Mouse (Mus musculus) adipocyte (in vitro differentiated cells): Measurements from ENCODE around the gene Ttyh3.

Experiments used
- DNase-seq: peaks from one replicate; pipeline ENCODE4 v3.0.0-alpha.2; 2016; ENCODE audit warnings: low spot score

The Ttyh3 gene

GRCm38 (mm10) chr5:140648519-140649100, at the start of gene Ttyh3:
Ttyh3 (minus strand) TSS chr5:140649031.
- no peak for DNase-seq

- DNase-seq: no peak
Observed at GRCm38 (mm10) chr5:140695987-140696386, 47.2 kb upstream of the Ttyh3 start.

- DNase-seq: no peak
Observed at GRCm38 (mm10) chr5:140688434-140688833, 39.6 kb upstream of the Ttyh3 start.

GRCm38 (mm10) chr5:140684343-140685148, 35.7 kb upstream of the Ttyh3 start:
- peak; percentile 50 for DNase-seq

GRCm38 (mm10) chr5:140682113-140682512, 33.3 kb upstream of the Ttyh3 start:
- DNase-seq: no peak

DNA sequence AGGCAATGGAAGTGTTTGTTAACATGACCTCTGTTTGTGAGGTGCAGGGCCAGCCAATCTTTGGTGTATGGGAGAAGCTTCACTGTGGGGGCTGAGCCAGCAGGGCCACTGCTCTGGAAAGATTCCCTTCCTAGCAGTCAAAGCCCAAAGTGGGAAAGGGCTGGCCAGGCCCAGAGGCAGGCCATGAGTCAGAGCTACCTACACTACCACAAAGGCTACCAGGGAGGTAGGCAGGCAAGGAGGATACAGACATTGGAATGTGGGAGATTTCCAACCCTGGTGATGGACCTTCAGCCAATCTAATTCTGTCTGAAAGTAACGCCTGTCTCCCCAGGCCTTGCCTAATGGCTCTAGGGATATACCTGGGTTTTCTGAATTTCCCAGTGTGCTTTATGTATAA, 32.1 kb upstream of the Ttyh3 start:
- no peak for DNase-seq

- DNase-seq: no peak
Observed at GRCm38 (mm10) chr5:140680051-140680450, 31.2 kb upstream of the Ttyh3 start.

DNA sequence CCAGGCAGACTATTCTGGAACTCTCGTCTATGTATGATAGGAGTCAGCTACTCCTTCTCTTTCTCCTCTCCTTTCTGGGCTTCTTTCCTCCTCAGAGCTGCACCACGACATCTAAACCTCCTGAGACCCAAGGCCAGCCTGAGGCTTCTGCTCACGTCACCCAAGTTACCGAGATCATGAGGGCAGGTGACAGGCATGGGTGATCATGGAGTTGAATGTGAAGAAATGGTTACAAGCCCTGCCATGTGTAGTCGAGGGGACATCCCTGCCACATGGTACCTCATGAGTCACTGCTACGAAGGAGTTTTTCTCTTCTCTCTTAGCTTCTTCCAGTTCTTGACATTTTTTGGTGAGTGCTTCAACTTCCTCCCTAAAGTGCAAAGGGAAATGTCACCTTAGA, 28.3 kb upstream of the Ttyh3 start:
- no peak for DNase-seq

DNA sequence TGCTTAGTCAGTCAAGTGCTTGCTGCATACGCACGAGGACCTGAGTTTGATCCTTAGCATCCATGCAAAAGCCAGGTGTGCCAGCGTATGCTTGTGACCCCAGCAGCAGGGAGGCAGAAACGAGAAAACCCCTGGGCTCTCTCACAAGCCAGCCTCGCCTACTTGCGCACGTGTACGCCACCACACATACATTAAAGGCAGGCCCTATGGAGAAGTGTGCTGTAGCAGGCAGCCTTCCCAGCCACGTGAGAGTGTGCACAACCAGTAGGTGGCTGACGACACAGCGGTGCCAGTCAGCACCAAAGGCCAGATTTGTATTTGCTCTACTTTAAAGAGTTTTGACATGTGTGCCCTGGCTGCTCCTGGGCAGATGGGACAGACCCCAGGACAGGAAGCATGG, 26.8 kb upstream of the Ttyh3 start:
- no peak for DNase-seq

DNA sequence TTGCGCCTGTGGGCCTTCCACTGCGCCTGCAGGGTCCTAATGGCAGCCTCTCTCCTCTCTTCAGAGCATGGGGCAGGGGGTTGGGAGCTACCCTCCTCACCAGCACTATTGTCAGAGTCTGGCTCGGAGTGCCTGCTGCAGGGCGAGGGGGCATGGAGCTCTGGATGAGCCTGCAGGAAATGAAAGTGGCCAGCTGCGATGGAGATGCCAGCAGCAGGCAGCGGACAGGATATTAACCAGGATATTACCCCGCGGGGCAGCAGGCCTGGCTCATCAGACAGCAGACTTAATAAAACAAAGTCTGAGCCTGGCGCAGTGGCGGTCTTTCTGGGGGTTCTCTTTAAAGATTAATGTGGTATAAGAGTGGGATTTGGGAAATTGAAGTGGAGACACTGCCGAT, 26.2 kb upstream of the Ttyh3 start:
- DNase-seq: no peak

- DNase-seq: no peak
Observed at GRCm38 (mm10) chr5:140674036-140674435, 25.2 kb upstream of the Ttyh3 start.

- peak; percentile 55 for DNase-seq
Observed at GRCm38 (mm10) chr5:140672603-140673002, 23.8 kb upstream of the Ttyh3 start.

- no peak for DNase-seq
Observed at GRCm38 (mm10) chr5:140672115-140672514, 23.3 kb upstream of the Ttyh3 start.

DNA sequence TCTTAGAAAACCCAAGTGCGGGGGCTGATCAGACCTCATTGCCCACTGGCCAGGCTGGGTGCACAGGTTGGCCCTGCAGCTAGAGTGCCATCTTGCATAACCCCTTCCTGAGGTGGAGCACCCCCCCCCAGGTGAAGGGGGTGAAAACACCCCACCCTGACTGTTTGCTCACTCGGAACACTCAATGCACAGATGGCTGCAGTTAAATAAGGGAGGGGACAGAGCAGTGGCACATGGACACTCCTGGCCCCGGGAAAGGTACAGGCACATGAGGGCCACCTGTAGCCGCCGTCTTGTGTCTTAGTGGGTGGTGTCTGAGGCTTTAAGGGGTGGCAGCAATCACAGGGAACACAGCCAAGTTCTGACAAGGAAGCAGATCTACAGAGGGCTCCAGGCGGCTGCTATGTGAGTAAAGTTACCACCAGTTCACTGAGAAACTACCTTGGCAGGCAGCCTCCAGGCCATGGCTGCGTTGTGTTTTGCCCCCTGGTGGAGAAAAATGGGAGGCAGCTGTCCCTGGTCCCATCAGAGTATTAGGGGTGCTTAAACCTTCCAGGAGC, 14.9 kb upstream of the Ttyh3 start:
- peak; percentile 86 for DNase-seq

- no peak for DNase-seq
Observed at GRCm38 (mm10) chr5:140662741-140663592, 14.1 kb upstream of the Ttyh3 start.

- DNase-seq: no peak
Observed at GRCm38 (mm10) chr5:140661875-140662643, 13.2 kb upstream of the Ttyh3 start.

- no peak for DNase-seq
Observed at GRCm38 (mm10) chr5:140661427-140661826, 12.6 kb upstream of the Ttyh3 start.

- no peak for DNase-seq
Observed at GRCm38 (mm10) chr5:140660398-140660797, 11.6 kb upstream of the Ttyh3 start.

GRCm38 (mm10) chr5:140659607-140660272, 10.9 kb upstream of the Ttyh3 start:
- DNase-seq: no peak

GRCm38 (mm10) chr5:140654096-140654845, 5.4 kb upstream of the Ttyh3 start:
- no peak for DNase-seq
